Mouse (Mus musculus): Measurements from ENCODE around the gene Vgll1. TPM values are rescaled to one million over a fixed set of nuclear protein-coding genes. Genes with fewer than 3 reads are reported as not detected.

The Vgll1 gene
- polyA plus RNA-seq, 1 experiment, result not detected

- 97% methylated on average over 1 of the region's 1 CpGs for WGBS
- no peak overlapping the region for H3K27ac ChIP-seq (ENCODE audit: insufficient read depth, low read length)
- H3K4me1 ChIP-seq (ENCODE audit: control insufficient read depth, insufficient read depth, insufficient read length), result no peaks in the 10 kb centered on the region
- TF ChIP-seq CTCF (IDR thresholded peaks at IDR 0.05; ENCODE audit: extremely low read depth, insufficient read depth, insufficient read length, insufficient replicate concordance) (no peak), POLR2A (IDR thresholded peaks at IDR 0.05; ENCODE audit: low read depth, low read length) (no peak)
- no peaks in the 10 kb centered on the region for H3K36me3 ChIP-seq (ENCODE audit: control insufficient read depth, insufficient read depth, low read length)
- no peaks in the 10 kb centered on the region for H3K27me3 ChIP-seq (ENCODE audit: control insufficient read depth, insufficient read depth, low read length)
- DNase-seq (ENCODE audit: low read depth in 1 of 2, low spot score in 2 of 2), result no peak
- H3K4me3 ChIP-seq (ENCODE audit: extremely low read depth, insufficient read depth, insufficient read length), result no peak overlapping the region
Observed at GRCm38 (mm10) chrX:57103415-57103814, 15.5 kb downstream of the Vgll1 start.

- Histone ChIP-seq H3K4me1 (ENCODE audit: control insufficient read depth, insufficient read depth, insufficient read length) (no peaks in the 10 kb centered on the region), H3K4me3 (ENCODE audit: extremely low read depth, insufficient read depth, insufficient read length) (no peak overlapping the region), H3K27me3 (ENCODE audit: control insufficient read depth, insufficient read depth, low read length) (no peaks in the 10 kb centered on the region), H3K36me3 (ENCODE audit: control insufficient read depth, insufficient read depth, low read length) (no peaks in the 10 kb centered on the region), H3K27ac (ENCODE audit: insufficient read depth, low read length) (no peak overlapping the region)
- no peak for DNase-seq (ENCODE audit: low read depth in 1 of 2, low spot score in 2 of 2)
- whole genome bisulfite sequencing, result 92% methylated on average over 3 of the region's 3 CpGs
- TF ChIP-seq POLR2A (IDR thresholded peaks at IDR 0.05; ENCODE audit: low read depth, low read length), result no peak
- TF ChIP-seq CTCF (IDR thresholded peaks at IDR 0.05; ENCODE audit: extremely low read depth, insufficient read depth, insufficient read length, insufficient replicate concordance), result no peak
Observed at GRCm38 (mm10) chrX:57106956-57107355, 19.1 kb downstream of the Vgll1 start.

DNA sequence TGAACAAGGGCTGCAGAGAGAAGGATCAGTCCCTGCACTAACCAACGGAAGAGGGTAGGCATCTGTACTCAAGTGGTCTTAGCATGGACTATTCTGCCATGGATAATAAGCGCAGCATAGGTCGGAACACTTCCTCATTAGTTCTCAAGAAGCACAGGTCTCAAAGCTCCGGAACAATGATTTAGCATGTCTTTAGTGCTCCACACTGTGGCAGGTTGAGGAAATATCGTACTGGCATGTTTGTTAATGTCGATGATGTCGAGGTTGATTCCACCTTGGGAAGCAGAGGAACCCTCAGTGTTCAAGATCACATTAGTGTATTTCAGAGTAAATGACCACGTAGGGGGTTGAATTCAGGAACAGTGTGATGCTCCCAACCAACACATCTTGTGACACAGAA lies 30.2 kb downstream of the Vgll1 start:
- TF ChIP-seq POLR2A (IDR thresholded peaks at IDR 0.05; ENCODE audit: low read depth, low read length) (no peak), CTCF (IDR thresholded peaks at IDR 0.05; ENCODE audit: extremely low read depth, insufficient read depth, insufficient read length, insufficient replicate concordance) (no peak)
- 71% methylated on average over 8 of the region's 8 CpGs for WGBS

DNA sequence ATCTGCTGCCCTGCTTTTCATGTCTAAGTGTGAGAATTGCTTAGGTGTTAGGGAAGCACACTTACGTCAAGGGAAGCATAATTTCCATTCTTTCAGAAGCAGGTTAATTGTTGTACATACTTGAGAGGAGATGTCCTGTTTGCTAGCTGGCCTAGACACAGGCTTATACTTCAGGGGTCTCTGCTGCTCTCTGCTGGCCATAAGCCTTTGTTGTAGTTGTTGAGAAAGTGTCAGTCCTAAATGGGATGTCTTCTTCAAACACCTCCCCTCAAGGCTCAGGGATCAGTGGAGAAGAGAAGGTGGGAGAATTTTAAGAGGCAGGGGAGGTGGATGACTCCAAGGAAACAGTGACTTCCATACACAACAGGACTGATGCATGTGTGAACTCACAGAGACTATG lies 32.9 kb downstream of the Vgll1 start:
- DNase-seq (ENCODE audit: low read depth in 1 of 2, low spot score in 2 of 2), result no peak
- 91% methylated on average over 1 of the region's 1 CpGs for WGBS
- no peak for TF ChIP-seq POLR2A (IDR thresholded peaks at IDR 0.05; ENCODE audit: low read depth, low read length)
- no peak for TF ChIP-seq CTCF (IDR thresholded peaks at IDR 0.05; ENCODE audit: extremely low read depth, insufficient read depth, insufficient read length, insufficient replicate concordance)

More for the DNA sequence above, 30.2 kb downstream of the Vgll1 start:
- no peak for DNase-seq (ENCODE audit: low read depth in 1 of 2, low spot score in 2 of 2)
- Histone ChIP-seq H3K27me3 (ENCODE audit: control insufficient read depth, insufficient read depth, low read length) (no peaks in the 10 kb centered on the region), H3K4me1 (ENCODE audit: control insufficient read depth, insufficient read depth, insufficient read length) (no peaks in the 10 kb centered on the region), H3K36me3 (ENCODE audit: control insufficient read depth, insufficient read depth, low read length) (no peaks in the 10 kb centered on the region), H3K27ac (ENCODE audit: insufficient read depth, low read length) (no peak overlapping the region), H3K4me3 (ENCODE audit: extremely low read depth, insufficient read depth, insufficient read length) (no peak overlapping the region)

DNA sequence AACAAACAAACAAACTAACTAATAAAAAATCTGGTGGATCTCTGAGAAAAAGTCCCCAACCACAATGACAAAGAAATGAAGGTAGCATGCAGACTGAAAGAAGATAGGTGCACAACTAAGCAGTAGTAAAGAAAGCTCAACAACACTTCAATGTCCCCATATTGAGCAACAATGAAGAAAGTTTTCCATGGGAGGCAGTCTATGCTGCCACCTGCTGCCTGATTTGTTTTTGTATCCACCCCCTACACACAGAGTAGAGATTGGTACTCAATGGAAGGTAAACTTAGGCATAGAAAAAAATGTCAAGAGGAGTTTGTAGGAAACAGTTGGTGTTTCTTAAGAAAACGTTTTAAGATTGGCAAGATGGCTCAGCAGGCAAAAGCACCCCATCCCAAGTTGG lies 42.7 kb downstream of the Vgll1 start:
- DNase-seq (ENCODE audit: low read depth in 1 of 2, low spot score in 2 of 2), result no peak
- H3K4me1 ChIP-seq (ENCODE audit: control insufficient read depth, insufficient read depth, insufficient read length), result no peaks in the 10 kb centered on the region
- WGBS, result 31% methylated on average over 1 of the region's 1 CpGs
- no peaks in the 10 kb centered on the region for H3K36me3 ChIP-seq (ENCODE audit: control insufficient read depth, insufficient read depth, low read length)
- no peak overlapping the region for H3K27ac ChIP-seq (ENCODE audit: insufficient read depth, low read length)
- no peak for TF ChIP-seq CTCF (IDR thresholded peaks at IDR 0.05; ENCODE audit: extremely low read depth, insufficient read depth, insufficient read length, insufficient replicate concordance)
- TF ChIP-seq POLR2A (IDR thresholded peaks at IDR 0.05; ENCODE audit: low read depth, low read length), result no peak
- H3K27me3 ChIP-seq (ENCODE audit: control insufficient read depth, insufficient read depth, low read length), result no peaks in the 10 kb centered on the region
- H3K4me3 ChIP-seq (ENCODE audit: extremely low read depth, insufficient read depth, insufficient read length), result no peak overlapping the region

More for the DNA sequence above, 32.9 kb downstream of the Vgll1 start:
- H3K4me3 ChIP-seq (ENCODE audit: extremely low read depth, insufficient read depth, insufficient read length), result no peak overlapping the region
- H3K4me1 ChIP-seq (ENCODE audit: control insufficient read depth, insufficient read depth, insufficient read length), result no peaks in the 10 kb centered on the region
- H3K27me3 ChIP-seq (ENCODE audit: control insufficient read depth, insufficient read depth, low read length), result no peaks in the 10 kb centered on the region
- H3K27ac ChIP-seq (ENCODE audit: insufficient read depth, low read length), result no peak overlapping the region
- no peaks in the 10 kb centered on the region for H3K36me3 ChIP-seq (ENCODE audit: control insufficient read depth, insufficient read depth, low read length)

GRCm38 (mm10) chrX:57137627-57138026 lies 49.7 kb downstream of the Vgll1 start:
- no peaks in the 10 kb centered on the region for H3K36me3 ChIP-seq (ENCODE audit: control insufficient read depth, insufficient read depth, low read length)
- no peaks in the 10 kb centered on the region for H3K27me3 ChIP-seq (ENCODE audit: control insufficient read depth, insufficient read depth, low read length)
- DNase-seq (ENCODE audit: low read depth in 1 of 2, low spot score in 2 of 2), result no peak
- no peak for TF ChIP-seq CTCF (IDR thresholded peaks at IDR 0.05; ENCODE audit: extremely low read depth, insufficient read depth, insufficient read length, insufficient replicate concordance)
- TF ChIP-seq POLR2A (IDR thresholded peaks at IDR 0.05; ENCODE audit: low read depth, low read length), result no peak
- H3K4me1 ChIP-seq (ENCODE audit: control insufficient read depth, insufficient read depth, insufficient read length), result no peaks in the 10 kb centered on the region
- no peak overlapping the region for H3K27ac ChIP-seq (ENCODE audit: insufficient read depth, low read length)
- no peak overlapping the region for H3K4me3 ChIP-seq (ENCODE audit: extremely low read depth, insufficient read depth, insufficient read length)

GRCm38 (mm10) chrX:57153520-57153919 lies 65.6 kb downstream of the Vgll1 start:
- Histone ChIP-seq H3K4me3 (ENCODE audit: extremely low read depth, insufficient read depth, insufficient read length) (no peak overlapping the region), H3K36me3 (ENCODE audit: control insufficient read depth, insufficient read depth, low read length) (no peaks in the 10 kb centered on the region), H3K27ac (ENCODE audit: insufficient read depth, low read length) (no peak overlapping the region), H3K27me3 (ENCODE audit: control insufficient read depth, insufficient read depth, low read length) (no peaks in the 10 kb centered on the region), H3K4me1 (ENCODE audit: control insufficient read depth, insufficient read depth, insufficient read length) (no peaks in the 10 kb centered on the region)
- WGBS, result 74% methylated on average over 1 of the region's 1 CpGs
- no peak for DNase-seq (ENCODE audit: low read depth in 1 of 2, low spot score in 2 of 2)
- TF ChIP-seq CTCF (IDR thresholded peaks at IDR 0.05; ENCODE audit: extremely low read depth, insufficient read depth, insufficient read length, insufficient replicate concordance) (no peak), POLR2A (IDR thresholded peaks at IDR 0.05; ENCODE audit: low read depth, low read length) (no peak)

Other genes starting within 250 kb of the Vgll1 start
- not detected in 2 replicates for gene Adgrg4, start 217.9 kb upstream of the Vgll1 start, polyA plus RNA-seq (2012; rRNA removed)
- gene Brs3, start 45.0 kb upstream of the Vgll1 start, polyA plus RNA-seq (2012; rRNA removed), result not detected in 2 replicates
- gene Htatsf1, start 34.5 kb upstream of the Vgll1 start, polyA plus RNA-seq (2012; rRNA removed), result 7.5 and 11.2 TPM in 2 replicates
- 1.6 and 1.9 TPM in 2 replicates for gene Cd40lg, start 124.0 kb downstream of the Vgll1 start, polyA plus RNA-seq (2012; rRNA removed)

Measured in spleen, adult 2 months (tissue).